ENCODE assay signal across 9 mouse cellular contexts in the genomic region with DNA sequence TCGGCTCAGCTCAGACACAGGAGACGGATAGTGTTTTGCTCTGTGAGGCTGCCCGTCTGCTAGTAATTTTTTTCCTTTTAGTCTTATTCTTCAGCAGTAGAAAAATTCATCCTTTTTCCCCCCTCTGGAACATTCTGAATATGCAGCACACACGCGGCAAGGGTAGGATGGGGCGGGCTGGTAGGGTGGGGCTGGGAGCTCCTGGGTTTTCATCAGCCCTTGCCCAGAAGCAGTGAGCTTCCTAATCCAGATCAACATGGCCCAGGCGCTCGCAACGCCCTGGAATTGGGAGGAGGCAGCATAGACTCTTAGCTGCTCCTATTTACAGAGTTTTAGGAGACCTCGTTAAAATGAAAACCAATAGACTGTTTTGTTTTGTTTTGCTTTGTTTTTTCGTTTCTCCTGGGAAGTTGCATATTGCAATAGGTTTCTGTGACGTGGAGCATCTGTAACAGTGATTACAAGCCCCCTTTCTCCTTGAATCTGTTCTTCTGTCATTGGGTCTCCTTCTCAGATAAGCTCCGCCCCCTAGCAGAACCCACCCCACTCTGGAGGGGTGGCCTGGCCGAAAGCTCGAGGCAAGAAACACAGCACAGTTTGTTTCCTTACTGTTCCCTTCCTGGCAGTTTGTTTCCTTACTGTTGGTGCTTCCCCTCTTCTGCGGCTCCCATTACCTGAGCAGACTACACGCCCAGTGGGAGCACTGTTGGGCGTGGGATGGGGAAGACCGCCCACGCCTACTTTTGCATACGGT. TPM values are rescaled to one million over a fixed set of nuclear protein-coding genes. Genes with fewer than 3 reads are reported as not detected.
DNase-seq lines count a peak whose midpoint lies in the region; ATAC-seq and TF ChIP-seq lines count a peak whose summit lies in the region.
"Had no signal": no experiment of that assay in that cellular context is flagged by ENCODE, and none has a peak within 500 bp of the region (broad histone marks: within the 10 kb centered on the region; RNA-seq: fewer than 3 reads in every experiment).

No protein-coding gene starts in this region.

- no peaks in the 10 kb centered on the region for H3K9me3 ChIP-seq in heart, embryonic 15.5 days (replicated peaks)
- H3K9me3 ChIP-seq in forebrain, embryonic 14.5 days (replicated peaks; ENCODE audit: control insufficient read depth, low read length) = no peaks in the 10 kb centered on the region
- H3K9me3 ChIP-seq in lung, postnatal 0 days (ENCODE audit: low read length) = no peaks in the 10 kb centered on the region

- no peak for TF ChIP-seq POLR2A in heart, adult 2 months (IDR thresholded peaks at IDR 0.05; ENCODE audit: insufficient read depth, low read depth, low read length)

- no peak overlapping the region for H3K27ac ChIP-seq in heart, embryonic 15.5 days
- H3K27ac ChIP-seq in heart, adult 2 months = no peak overlapping the region
- no peak overlapping the region for H3K27ac ChIP-seq in forebrain, embryonic 14.5 days (ENCODE audit: low read depth, low read length)
- peak overlapping the region; percentile 51; the same call in 1 of the 2 replicates for H3K27ac ChIP-seq in lung, postnatal 0 days (ENCODE audit: low read length)

- H3K4me1 ChIP-seq in heart, embryonic 15.5 days (replicated peaks) = peaks cover 6% of the 10 kb centered on the region; the same call in 1 of the 2 replicates
- H3K4me1 ChIP-seq in heart, adult 2 months (ENCODE audit: control insufficient read depth, insufficient read depth, low read length) = no peaks in the 10 kb centered on the region
- no peaks in the 10 kb centered on the region for H3K4me1 ChIP-seq in forebrain, embryonic 14.5 days (ENCODE audit: control insufficient read depth, insufficient read depth, low read length)
- no peaks in the 10 kb centered on the region; the same call in 1 of the 2 replicates for H3K4me1 ChIP-seq in lung, postnatal 0 days (ENCODE audit: insufficient read depth, low read depth, low read length)

- intact Hi-C loops in heart, adult 2 months (cut with DNase I) = no loop called here

- no peak for TF ChIP-seq CTCF in heart, adult 2 months (IDR thresholded peaks at IDR 0.05)
- TF ChIP-seq CTCF in lung, postnatal 0 days (IDR thresholded peaks at IDR 0.05) = no peak

- DNase-seq in heart, adult 2 months = no peak
- peak; percentile 22 for DNase-seq in ES-CJ7 (ENCODE audit: low read depth, low spot score)
- DNase-seq in forebrain, embryonic 14.5 days (ENCODE audit: low spot score) = peak; percentile 25
- peak; percentile 84 for DNase-seq in lung, postnatal 0 days (ENCODE audit: low spot score)
- no peak for DNase-seq in spleen, adult 18-20 months
- no peak for DNase-seq in left cerebral cortex, adult 11 months (ENCODE audit: low spot score)
- no peak for DNase-seq in cerebellum, adult 9-10 months

- no peaks in the 10 kb centered on the region for H3K79me2 ChIP-seq in heart, adult 2 months (replicated peaks; ENCODE audit: control insufficient read depth, insufficient read depth, low read length)

- ATAC-seq in heart, embryonic 15.5 days (replicated peaks; ENCODE audit: insufficient number of reproducible peaks, insufficient read depth, low FRiP score, low read depth) = peak; percentile 43; the same call in 1 of the 2 replicates
- ATAC-seq in forebrain, embryonic 14.5 days = peak; percentile 50; the same call in 1 of the 2 replicates
- ATAC-seq in lung, postnatal 0 days = peak; percentile 73

- H3K9ac ChIP-seq in heart, embryonic 15.5 days = no peak overlapping the region
- no peak overlapping the region for H3K9ac ChIP-seq in heart, adult 2 months (ENCODE audit: low read depth, low read length)
- H3K9ac ChIP-seq in forebrain, embryonic 14.5 days (ENCODE audit: low read length) = no peak overlapping the region
- H3K9ac ChIP-seq in lung, postnatal 0 days (replicated peaks; ENCODE audit: low read depth) = no peak overlapping the region

- no peak for TF ChIP-seq EP300 in heart, adult 2 months (IDR thresholded peaks at IDR 0.05; ENCODE audit: insufficient read depth, low read depth, low read length)
- no peak for TF ChIP-seq EP300 in lung, postnatal 0 days (IDR thresholded peaks at IDR 0.05)

- no peaks in the 10 kb centered on the region for H3K27me3 ChIP-seq in heart, embryonic 15.5 days
- H3K27me3 ChIP-seq in heart, adult 2 months (ENCODE audit: control insufficient read depth, insufficient read depth, low read length) = no peaks in the 10 kb centered on the region
- no peaks in the 10 kb centered on the region for H3K27me3 ChIP-seq in forebrain, embryonic 14.5 days (replicated peaks; ENCODE audit: control insufficient read depth, insufficient read depth, low read length)
- no peaks in the 10 kb centered on the region for H3K27me3 ChIP-seq in lung, postnatal 0 days (replicated peaks; ENCODE audit: insufficient read depth, low read length)

- peak overlapping the region; percentile 20 for H3K4me3 ChIP-seq in heart, embryonic 15.5 days
- no peak overlapping the region; the same call in 1 of the 2 replicates for H3K4me3 ChIP-seq in heart, adult 2 months
- H3K4me3 ChIP-seq in forebrain, embryonic 14.5 days (ENCODE audit: low read depth, low read length) = no peak overlapping the region
- no peak overlapping the region; the same call in 1 of the 2 replicates for H3K4me3 ChIP-seq in lung, postnatal 0 days (ENCODE audit: low read depth, low read length)

- 45% methylated on average over 21 of the region's 21 CpGs for WGBS in heart, embryonic 15.5 days
- WGBS in heart, adult 2 months = 43% methylated on average over 21 of the region's 21 CpGs
- WGBS in forebrain, embryonic 14.5 days = 54% methylated on average over 21 of the region's 21 CpGs
- WGBS in lung, postnatal 0 days = 50% methylated on average over 21 of the region's 21 CpGs

- H3K36me3 ChIP-seq in heart, embryonic 15.5 days = no peaks in the 10 kb centered on the region
- H3K36me3 ChIP-seq in heart, adult 2 months (ENCODE audit: control insufficient read depth, insufficient read depth, low read length) = no peaks in the 10 kb centered on the region
- no peaks in the 10 kb centered on the region for H3K36me3 ChIP-seq in forebrain, embryonic 14.5 days (ENCODE audit: control insufficient read depth, insufficient read depth, low read length)
- H3K36me3 ChIP-seq in lung, postnatal 0 days (ENCODE audit: insufficient read depth, low read length) = no peaks in the 10 kb centered on the region
- H3K36me3 ChIP-seq: G1E had no signal

- peak overlapping the region; percentile 53 for H3K4me2 ChIP-seq in heart, embryonic 15.5 days
- peak overlapping the region; percentile 19 for H3K4me2 ChIP-seq in forebrain, embryonic 14.5 days (ENCODE audit: low read length)
- peak overlapping the region; percentile 40 for H3K4me2 ChIP-seq in lung, postnatal 0 days (replicated peaks; ENCODE audit: low read depth, low read length)

RNA-seq across cellular contexts. Expression of a gene that starts 10.6 kb away (rescaled TPM):
- polyA plus RNA-seq in heart, embryonic 15.5 days (2015; fragmentation: Nextera tagmentation; extraction: Ambion mirVana) = 0.21 and 0.74 TPM in 2 replicates
- not detected for total RNA-seq in heart, adult 2 months (2021)
- 0.10 TPM in 1 of 2 replicates, not detected in the other for polyA plus RNA-seq in heart, adult 2 months (2012; rRNA removed)
- 3.3 and 4.4 TPM in 2 replicates for polyA plus RNA-seq in forebrain, embryonic 14.5 days (2014; fragmentation: Nextera tagmentation; extraction: Ambion mirVana)
- 4.5 and 5.2 TPM in 2 replicates for polyA plus RNA-seq in lung, postnatal 0 days (2015; fragmentation: Nextera tagmentation; extraction: Ambion mirVana)
- total RNA-seq: G1E had no signal
- polyA plus RNA-seq: G1E had no signal

RNA-seq across cellular contexts. Expression of a gene that starts 25.8 kb away (rescaled TPM):
- polyA plus RNA-seq in heart, embryonic 15.5 days (2015; fragmentation: Nextera tagmentation; extraction: Ambion mirVana) = 16.7 and 20.5 TPM in 2 replicates
- 10 to 100 TPM; 12.0 to 15.2 TPM for total RNA-seq in heart, adult 2 months (2021)
- 13.3 and 15.7 TPM in 2 replicates for polyA plus RNA-seq in heart, adult 2 months (2012; rRNA removed)
- polyA plus RNA-seq in forebrain, embryonic 14.5 days (2014; fragmentation: Nextera tagmentation; extraction: Ambion mirVana) = 28.5 and 31.1 TPM in 2 replicates
- polyA plus RNA-seq in lung, postnatal 0 days (2015; fragmentation: Nextera tagmentation; extraction: Ambion mirVana) = 14.1 and 14.4 TPM in 2 replicates

RNA-seq across cellular contexts. Expression of a gene that starts 25.9 kb away (rescaled TPM):
- 17.7 and 20.0 TPM in 2 replicates for polyA plus RNA-seq in heart, embryonic 15.5 days (2015; fragmentation: Nextera tagmentation; extraction: Ambion mirVana)
- 10 to 100 TPM; 15.8 to 19.3 TPM for total RNA-seq in heart, adult 2 months (2021)
- polyA plus RNA-seq in heart, adult 2 months (2012; rRNA removed) = 9.2 and 10.5 TPM in 2 replicates
- 10.4 and 12.8 TPM in 2 replicates for polyA plus RNA-seq in forebrain, embryonic 14.5 days (2014; fragmentation: Nextera tagmentation; extraction: Ambion mirVana)
- polyA plus RNA-seq in lung, postnatal 0 days (2015; fragmentation: Nextera tagmentation; extraction: Ambion mirVana) = 9.7 and 10.7 TPM in 2 replicates

Comparison
In these comparisons a context has a peak if more than half of its experiments do, and no peak if none do; other contexts are left out.
1. DNase-seq: peak in ES-CJ7 (single experiment), forebrain, embryonic 14.5 days (single experiment) and lung, postnatal 0 days (single experiment); none in heart, adult 2 months (0 of 2), spleen, adult 18-20 months (0 of 2), left cerebral cortex, adult 11 months (single experiment) and cerebellum, adult 9-10 months (single experiment).
2. Peak in every context shown above with its lines, with median percentiles within 50 percentile points of each other: ATAC-seq and H3K4me2 ChIP-seq.